Mouse (Mus musculus) G1E (cell line): Measurements from ENCODE around the gene Kcne2.

ENCODE experiments used
- CTCF ChIP-seq: IDR thresholded peaks from 2 replicates; pipeline ENCODE4 v1.5.1; 2012; ENCODE audit warnings: low read depth, low read length, inconsistent platforms, mixed read lengths
- GATA1 ChIP-seq: IDR thresholded peaks from 2 replicates; pipeline ENCODE4 v1.6.1; 2012; ENCODE audit warnings: borderline replicate concordance, low read length, inconsistent platforms, mixed read lengths
- TAL1 ChIP-seq: conservative IDR thresholded peaks from 2 replicates; pipeline ENCODE4 v1.6.1; 2012; ENCODE audit warnings: low read depth, low read length, inconsistent platforms, mixed read lengths

- no peak for TF ChIP-seq GATA1
- no peak for TF ChIP-seq CTCF
- TF ChIP-seq TAL1, result no peak
These were observed 16.7 kb upstream of the Kcne2 start for GRCm38 (mm10) chr16:92275526-92275925.
